Mouse (Mus musculus) neural tube, embryonic 15.5 days (tissue): ENCODE data around the gene Gucd1. TPM values are rescaled to one million over a fixed set of nuclear protein-coding genes. Genes with fewer than 3 reads are reported as not detected.

ENCODE experiments used
- ATAC-seq: fragments of 200-750 bp; cut with Nextera tagmentation; 2 replicates; pipeline ENCODE4 v1.8.0; 2017; ENCODE audit warnings: mild to moderate bottlenecking, moderate TSS enrichment, moderate library complexity; ENCODE audit not compliant: low FRiP score
- H3K27ac ChIP-seq: fragments of 300-500 bp; sonication (generic); replicated peaks from 2 replicates; pipeline ENCODE4 v1.5.1; 2015; ENCODE audit warnings: mild to moderate bottlenecking, inconsistent platforms
- H3K27me3 ChIP-seq: fragments of 300-500 bp; sonication (generic); replicated peaks from 2 replicates; pipeline ENCODE4 v1.6.1; 2015; ENCODE audit warnings: inconsistent platforms
- H3K36me3 ChIP-seq: fragments of 300-500 bp; sonication (generic); 2 replicates; pipeline ENCODE4 v1.6.1; 2015; ENCODE audit warnings: inconsistent platforms
- H3K4me1 ChIP-seq: fragments of 300-500 bp; sonication (generic); 2 replicates; pipeline ENCODE4 v1.6.1; 2015; ENCODE audit warnings: inconsistent platforms
- H3K4me2 ChIP-seq: fragments of 300-500 bp; sonication (generic); 2 replicates; pipeline ENCODE4 v1.6.1; 2015; ENCODE audit warnings: inconsistent platforms, mild to moderate bottlenecking, moderate library complexity
- H3K4me3 ChIP-seq: fragments of 300-500 bp; sonication (generic); replicated peaks from 2 replicates; pipeline ENCODE4 v1.5.1; 2015; ENCODE audit warnings: mild to moderate bottlenecking, inconsistent platforms
- H3K9ac ChIP-seq: fragments of 300-500 bp; sonication (generic); replicated peaks from 2 replicates; pipeline ENCODE4 v1.6.1; 2015; ENCODE audit warnings: mild to moderate bottlenecking, inconsistent platforms
- H3K9me3 ChIP-seq: fragments of 300-500 bp; sonication (generic); replicated peaks from 2 replicates; pipeline ENCODE4 v1.6.1; 2016; ENCODE audit warnings: inconsistent platforms
- WGBS: fragments of 180-500 bp; shearing (Covaris S2); methylation state at CpG from one replicate; pipeline ENCODE4 v1.1.7; 2015; ENCODE audit warnings: mixed read lengths; 5-methylcytosine and 5-hydroxymethylcytosine counted together
- polyA plus RNA-seq: library from polyadenylated mRNA; unstranded; fragments of >200 nt; fragmentation: Nextera tagmentation; extraction: Ambion mirVana; gene quantifications from 2 replicates; pipeline ENCODE4 v1.2.1, GENCODE M21; 2015

The Gucd1 gene
- polyA plus RNA-seq, 1 experiment from 2014 or later, result 19.1 TPM

- no peak overlapping the region for H3K4me2 ChIP-seq
- H3K9ac ChIP-seq, result no peak overlapping the region
- WGBS, result 38% methylated on average over 8 of the region's 8 CpGs
- H3K36me3 ChIP-seq, result no peaks in the 10 kb centered on the region
- H3K9me3 ChIP-seq, result no peaks in the 10 kb centered on the region
- H3K27me3 ChIP-seq, result no peaks in the 10 kb centered on the region
- no peaks in the 10 kb centered on the region for H3K4me1 ChIP-seq
- no peak overlapping the region for H3K27ac ChIP-seq
- ATAC-seq, result no peak
- H3K4me3 ChIP-seq, result no peak overlapping the region
Observed at GRCm38 (mm10) chr10:75341936-75342335, 175.8 kb downstream of the Gucd1 start.

GRCm38 (mm10) chr10:75339377-75339776, 178.4 kb downstream of the Gucd1 start:
- Histone ChIP-seq H3K9me3 (no peaks in the 10 kb centered on the region), H3K4me2 (no peak overlapping the region), H3K27ac (no peak overlapping the region), H3K36me3 (no peaks in the 10 kb centered on the region), H3K4me1 (no peaks in the 10 kb centered on the region), H3K27me3 (no peaks in the 10 kb centered on the region), H3K9ac (no peak overlapping the region), H3K4me3 (no peak overlapping the region)
- ATAC-seq, result no peak
- WGBS, result 92% methylated on average over 7 of the region's 7 CpGs

- Histone ChIP-seq H3K27ac (no peak overlapping the region), H3K36me3 (no peaks in the 10 kb centered on the region), H3K9me3 (no peaks in the 10 kb centered on the region), H3K27me3 (no peaks in the 10 kb centered on the region), H3K4me2 (no peak overlapping the region), H3K9ac (no peak overlapping the region), H3K4me1 (no peaks in the 10 kb centered on the region), H3K4me3 (no peak overlapping the region)
- no peak for ATAC-seq
- WGBS, result 86% methylated on average over 5 of the region's 5 CpGs
Observed at GRCm38 (mm10) chr10:75338852-75339251, 178.9 kb downstream of the Gucd1 start.

DNA sequence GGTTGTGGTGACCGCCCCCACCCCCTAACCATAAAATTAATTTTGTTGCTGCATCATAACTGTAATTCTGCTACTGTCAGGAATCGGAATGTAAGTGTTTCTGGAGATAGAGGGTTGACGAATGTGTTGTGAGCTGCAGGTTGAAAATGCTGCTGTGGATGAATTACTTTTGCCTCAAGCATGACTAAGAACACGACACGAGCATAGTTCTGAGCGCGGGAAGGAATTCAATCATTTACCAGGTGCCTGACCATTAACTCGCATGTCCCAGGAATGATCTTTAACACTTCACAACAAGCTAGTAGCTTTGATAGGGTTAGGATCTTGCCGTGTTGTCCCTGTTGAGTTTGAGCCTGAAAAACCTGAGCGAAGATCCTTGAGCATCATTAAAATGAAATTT, 180.5 kb downstream of the Gucd1 start:
- no peak overlapping the region for H3K9ac ChIP-seq
- no peak overlapping the region for H3K4me3 ChIP-seq
- WGBS, result 77% methylated on average over 10 of the region's 10 CpGs
- no peaks in the 10 kb centered on the region for H3K4me1 ChIP-seq
- no peaks in the 10 kb centered on the region for H3K36me3 ChIP-seq
- H3K9me3 ChIP-seq, result no peaks in the 10 kb centered on the region
- ATAC-seq, result no peak
- H3K4me2 ChIP-seq, result no peak overlapping the region
- H3K27me3 ChIP-seq, result no peaks in the 10 kb centered on the region
- H3K27ac ChIP-seq, result no peak overlapping the region

DNA sequence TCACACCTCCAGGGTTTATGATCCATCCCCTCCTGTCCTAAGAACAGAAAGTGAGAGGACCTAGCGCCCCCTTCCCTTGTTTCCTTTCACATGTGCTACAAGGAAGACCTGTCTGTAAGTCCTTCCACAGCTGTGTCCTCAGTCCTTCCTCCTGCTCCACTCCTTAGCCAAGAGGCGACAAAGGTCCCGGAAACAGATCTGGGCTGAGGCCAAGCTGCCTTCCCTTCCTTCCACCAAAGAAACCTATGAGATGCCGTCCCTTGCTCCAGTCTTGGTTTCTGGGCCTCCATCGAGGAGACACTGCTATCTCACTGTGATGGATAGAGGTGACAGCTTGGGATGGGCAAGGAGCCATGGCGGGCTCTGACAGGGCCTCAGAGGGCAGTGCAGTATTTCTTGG, 182.7 kb downstream of the Gucd1 start:
- H3K9me3 ChIP-seq, result no peaks in the 10 kb centered on the region
- 92% methylated on average over 6 of the region's 6 CpGs for WGBS
- no peak overlapping the region for H3K4me3 ChIP-seq
- no peaks in the 10 kb centered on the region for H3K4me1 ChIP-seq
- no peak overlapping the region for H3K27ac ChIP-seq
- H3K9ac ChIP-seq, result no peak overlapping the region
- no peak overlapping the region for H3K4me2 ChIP-seq
- no peaks in the 10 kb centered on the region for H3K36me3 ChIP-seq
- no peak for ATAC-seq
- no peaks in the 10 kb centered on the region for H3K27me3 ChIP-seq

DNA sequence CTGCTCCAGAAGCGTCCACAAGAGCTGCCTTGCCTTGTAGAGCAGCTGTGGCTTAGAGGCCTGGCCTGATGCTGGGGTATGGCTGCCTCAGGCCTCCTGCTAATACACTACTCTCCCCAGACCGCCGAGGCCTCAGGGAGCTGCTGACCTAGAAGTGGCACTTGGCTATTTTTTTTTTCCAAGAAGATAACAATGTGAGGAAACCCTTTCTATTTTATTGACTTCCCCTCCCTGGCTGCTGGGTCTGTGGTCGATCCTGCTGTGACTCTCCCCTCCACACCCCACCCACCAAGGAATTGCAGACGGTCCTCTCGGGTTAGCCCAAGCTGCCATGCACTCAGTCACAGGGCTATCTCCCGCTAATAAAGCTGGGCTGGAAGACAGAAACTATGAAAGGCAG, 183.6 kb downstream of the Gucd1 start:
- Histone ChIP-seq H3K4me1 (no peaks in the 10 kb centered on the region), H3K4me2 (no peak overlapping the region), H3K36me3 (no peaks in the 10 kb centered on the region), H3K9ac (no peak overlapping the region), H3K27ac (no peak overlapping the region), H3K27me3 (no peaks in the 10 kb centered on the region), H3K9me3 (no peaks in the 10 kb centered on the region), H3K4me3 (no peak overlapping the region)
- no peak for ATAC-seq
- WGBS, result 61% methylated on average over 7 of the region's 7 CpGs

GRCm38 (mm10) chr10:75333176-75333776, 184.5 kb downstream of the Gucd1 start:
- no peak for ATAC-seq
- H3K36me3 ChIP-seq, result no peaks in the 10 kb centered on the region
- H3K4me2 ChIP-seq, result no peak overlapping the region
- WGBS, result 94% methylated on average over 23 of the region's 23 CpGs
- H3K27me3 ChIP-seq, result no peaks in the 10 kb centered on the region
- H3K4me3 ChIP-seq, result no peak overlapping the region
- no peaks in the 10 kb centered on the region for H3K9me3 ChIP-seq
- no peaks in the 10 kb centered on the region for H3K4me1 ChIP-seq
- H3K9ac ChIP-seq, result no peak overlapping the region
- no peak overlapping the region for H3K27ac ChIP-seq

DNA sequence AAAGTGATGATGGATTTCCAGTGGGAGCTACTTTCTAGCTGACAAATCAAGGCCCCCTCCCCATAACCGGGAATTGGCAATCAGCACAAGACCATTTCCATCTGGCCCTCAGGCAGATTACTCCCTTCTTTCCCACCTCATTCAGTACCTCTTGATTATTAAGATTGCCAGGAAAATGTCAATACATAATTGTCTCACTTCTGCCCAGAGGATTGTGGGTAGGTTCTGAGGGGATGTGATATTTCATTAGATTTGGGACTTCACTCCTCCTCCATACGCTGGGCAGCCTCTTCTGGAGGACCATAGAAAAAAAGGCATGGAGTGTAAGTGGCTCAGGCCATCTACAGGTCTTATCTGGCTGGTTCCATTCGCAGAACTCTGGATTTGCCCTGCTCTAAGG, 185.5 kb downstream of the Gucd1 start:
- Histone ChIP-seq H3K9ac (no peak overlapping the region), H3K9me3 (no peaks in the 10 kb centered on the region), H3K4me2 (no peak overlapping the region), H3K27me3 (no peaks in the 10 kb centered on the region), H3K4me3 (no peak overlapping the region), H3K27ac (no peak overlapping the region), H3K36me3 (no peaks in the 10 kb centered on the region), H3K4me1 (no peaks in the 10 kb centered on the region)
- no peak for ATAC-seq
- WGBS, result 88% methylated on average over 3 of the region's 3 CpGs

DNA sequence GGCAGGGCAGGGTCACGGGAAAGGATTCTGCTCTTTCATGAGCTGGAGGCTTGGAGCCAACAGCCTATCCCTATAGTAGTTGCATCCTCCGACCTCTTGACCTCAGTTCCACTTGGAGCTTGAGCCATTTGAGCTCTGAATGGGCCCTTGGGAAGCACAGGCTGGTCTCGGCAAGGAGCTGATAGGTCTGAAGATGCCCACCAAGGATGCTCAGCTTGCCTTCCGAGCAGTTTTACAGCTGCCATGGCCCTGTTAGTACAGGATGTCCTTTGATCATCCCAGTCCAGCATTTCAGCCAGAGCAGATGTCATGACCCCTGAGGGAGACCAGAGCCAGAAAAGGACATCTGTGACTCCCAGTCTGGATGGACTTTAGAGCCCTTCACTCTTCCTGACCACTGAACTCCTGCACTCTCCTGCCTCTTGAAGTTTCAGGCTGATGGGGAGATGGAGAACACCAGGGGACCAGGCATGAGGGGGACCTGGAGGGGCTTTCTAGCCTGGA, 189.5 kb downstream of the Gucd1 start:
- WGBS, result 38% methylated on average over 4 of the region's 4 CpGs

GRCm38 (mm10) chr10:75327081-75327480, 190.7 kb downstream of the Gucd1 start:
- Histone ChIP-seq H3K9ac (no peak overlapping the region), H3K27ac (no peak overlapping the region), H3K4me3 (no peak overlapping the region), H3K4me1 (peaks cover 4% of the 10 kb centered on the region; the same call in 1 of the 2 replicates), H3K36me3 (no peaks in the 10 kb centered on the region), H3K4me2 (no peak overlapping the region), H3K9me3 (no peaks in the 10 kb centered on the region), H3K27me3 (no peaks in the 10 kb centered on the region)
- WGBS, result 80% methylated on average over 11 of the region's 11 CpGs
- ATAC-seq, result no peak

More for the DNA sequence above, 189.5 kb downstream of the Gucd1 start:
- 0 out of 2 replicates have a peak, but pooled peaks cover 4% of the 10 kb centered on the region for H3K4me1 ChIP-seq
- no peak overlapping the region for H3K9ac ChIP-seq
- H3K36me3 ChIP-seq, result no peaks in the 10 kb centered on the region
- no peak overlapping the region for H3K27ac ChIP-seq
- no peak for ATAC-seq
- no peak overlapping the region for H3K4me2 ChIP-seq
- H3K4me3 ChIP-seq, result no peak overlapping the region
- no peaks in the 10 kb centered on the region for H3K27me3 ChIP-seq
- no peaks in the 10 kb centered on the region for H3K9me3 ChIP-seq

- no peaks in the 10 kb centered on the region for H3K36me3 ChIP-seq
- no peak for ATAC-seq
- no peaks in the 10 kb centered on the region for H3K9me3 ChIP-seq
- peaks cover 4% of the 10 kb centered on the region; the same call in 1 of the 2 replicates for H3K4me1 ChIP-seq
- WGBS, result 79% methylated on average over 3 of the region's 3 CpGs
- no peak overlapping the region for H3K4me3 ChIP-seq
- no peak overlapping the region for H3K9ac ChIP-seq
- H3K4me2 ChIP-seq, result no peak overlapping the region
- no peak overlapping the region for H3K27ac ChIP-seq
- no peaks in the 10 kb centered on the region for H3K27me3 ChIP-seq
Observed at GRCm38 (mm10) chr10:75326553-75326952, 191.2 kb downstream of the Gucd1 start.

DNA sequence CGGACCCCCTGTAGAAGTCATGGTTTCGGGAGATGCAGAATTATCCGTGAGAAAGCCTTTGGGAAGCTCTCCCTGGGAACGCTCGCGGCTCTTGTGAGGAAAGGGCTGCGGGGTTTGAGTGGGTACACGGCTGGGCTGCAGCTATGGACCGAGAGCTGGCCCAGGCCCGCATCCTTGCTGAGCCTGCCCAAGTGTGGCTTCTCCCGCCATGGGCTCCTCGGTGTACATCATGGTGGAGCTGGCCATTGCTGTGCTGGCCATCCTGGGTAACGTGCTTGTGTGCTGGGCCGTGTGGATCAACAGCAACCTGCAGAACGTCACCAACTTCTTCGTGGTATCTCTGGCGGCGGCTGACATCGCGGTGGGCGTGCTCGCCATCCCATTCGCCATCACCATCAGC, 192.0 kb downstream of the Gucd1 start:
- Histone ChIP-seq H3K27me3 (no peaks in the 10 kb centered on the region), H3K4me2 (no peak overlapping the region), H3K9ac (no peak overlapping the region), H3K36me3 (no peaks in the 10 kb centered on the region), H3K4me3 (no peak overlapping the region), H3K27ac (no peak overlapping the region), H3K4me1 (peaks cover 4% of the 10 kb centered on the region; the same call in 1 of the 2 replicates), H3K9me3 (no peaks in the 10 kb centered on the region)
- no peak for ATAC-seq
- WGBS, result 94% methylated on average over 23 of the region's 23 CpGs
